Mouse (Mus musculus): ENCODE data around the gene Zfp382.
"Not testable (repeated sequence)": the region's sequence is repeated elsewhere in the genome, so short reads cannot be mapped to it uniquely, and the experiment has no call there.

The Zfp382 gene

GRCm38 (mm10) chr7:30121308-30122187 is at the start of gene Zfp382:
Gene Zfp382, plus strand, starts transcription at chr7:30121942.
- DNase-seq (ENCODE audit: low read depth, low spot score) = peak; percentile 79

GRCm38 (mm10) chr7:30072146-30073028 is 49.4 kb upstream of the Zfp382 start, which contains the start of gene Zfp82:
Gene Zfp82, minus strand, starts transcription at chr7:30072900.
- DNase-seq (ENCODE audit: low read depth, low spot score) = peak; percentile 76

GRCm38 (mm10) chr7:30086524-30086923 is 35.2 kb upstream of the Zfp382 start:
- DNase-seq (ENCODE audit: low read depth, low spot score) = no peak

- no peak for DNase-seq (ENCODE audit: low read depth, low spot score)
These were observed 32.3 kb upstream of the Zfp382 start for GRCm38 (mm10) chr7:30089405-30089804.

- DNase-seq (ENCODE audit: low read depth, low spot score) = peak; percentile 98
These were observed 31.4 kb upstream of the Zfp382 start, which contains the start of the genes Gm26920 and Zfp566 for GRCm38 (mm10) chr7:30090092-30090969. Gene Gm26920, minus strand, starts transcription at chr7:30090410. Gene Zfp566, minus strand, starts transcription at chr7:30090527.

- DNase-seq (ENCODE audit: low read depth, low spot score) = no peak
These were observed 30.7 kb upstream of the Zfp382 start for GRCm38 (mm10) chr7:30090970-30091585.

GRCm38 (mm10) chr7:30092666-30093065 is 29.1 kb upstream of the Zfp382 start:
- no peak for DNase-seq (ENCODE audit: low read depth, low spot score)

GRCm38 (mm10) chr7:30093918-30094415 is 27.8 kb upstream of the Zfp382 start:
- DNase-seq (ENCODE audit: low read depth, low spot score) = no peak

GRCm38 (mm10) chr7:30094646-30095429 is 26.9 kb upstream of the Zfp382 start, which contains the start of gene Zfp260:
Gene Zfp260, plus strand, starts transcription at chr7:30094777.
- peak; percentile 97 for DNase-seq (ENCODE audit: low read depth, low spot score)

GRCm38 (mm10) chr7:30095551-30096125 is 26.1 kb upstream of the Zfp382 start:
- DNase-seq (ENCODE audit: low read depth, low spot score) = no peak

- peak; percentile 85 for DNase-seq (ENCODE audit: low read depth, low spot score)
These were observed 22.4 kb upstream of the Zfp382 start for GRCm38 (mm10) chr7:30099297-30099696.

- no peak for DNase-seq (ENCODE audit: low read depth, low spot score)
These were observed 5.7 kb upstream of the Zfp382 start for GRCm38 (mm10) chr7:30116076-30116475.

GRCm38 (mm10) chr7:30117935-30118334 is 3.8 kb upstream of the Zfp382 start:
- DNase-seq (ENCODE audit: low read depth, low spot score) = not testable (repeated sequence)

GRCm38 (mm10) chr7:30122188-30122530 is 417 bp downstream of the Zfp382 start:
- no peak for DNase-seq (ENCODE audit: low read depth, low spot score)

- DNase-seq (ENCODE audit: low read depth, low spot score) = no peak
These were observed 8.2 kb downstream of the Zfp382 start for GRCm38 (mm10) chr7:30129900-30130299.

- DNase-seq (ENCODE audit: low read depth, low spot score) = no peak
These were observed 10.7 kb downstream of the Zfp382 start for GRCm38 (mm10) chr7:30132396-30132795.

- no peak for DNase-seq (ENCODE audit: low read depth, low spot score)
These were observed 15.1 kb downstream of the Zfp382 start for GRCm38 (mm10) chr7:30136826-30137225.

GRCm38 (mm10) chr7:30143170-30143554 is 21.4 kb downstream of the Zfp382 start:
- no peak for DNase-seq (ENCODE audit: low read depth, low spot score)

GRCm38 (mm10) chr7:30143555-30144209 is 21.9 kb downstream of the Zfp382 start:
- peak; percentile 28 for DNase-seq (ENCODE audit: low read depth, low spot score)
